Mouse (Mus musculus): ENCODE measurements around the gene Notch1. TPM values are rescaled to one million over a fixed set of nuclear protein-coding genes. Genes with fewer than 3 reads are reported as not detected.

The Notch1 gene
- total RNA-seq (2021), result 10 to 100 TPM; 35.1 to 48.7 TPM
- long read RNA-seq, experiment 1, partial matches to known transcripts, result 0 of 1 reads
- long read RNA-seq, experiment 1, other reads (novel, unspliced or antisense), result 1 of 1 reads
- long read RNA-seq, experiment 2, partial matches to known transcripts, result 2 of 3 reads
- long read RNA-seq, experiment 2, other reads (novel, unspliced or antisense), result 1 of 3 reads

DNA sequence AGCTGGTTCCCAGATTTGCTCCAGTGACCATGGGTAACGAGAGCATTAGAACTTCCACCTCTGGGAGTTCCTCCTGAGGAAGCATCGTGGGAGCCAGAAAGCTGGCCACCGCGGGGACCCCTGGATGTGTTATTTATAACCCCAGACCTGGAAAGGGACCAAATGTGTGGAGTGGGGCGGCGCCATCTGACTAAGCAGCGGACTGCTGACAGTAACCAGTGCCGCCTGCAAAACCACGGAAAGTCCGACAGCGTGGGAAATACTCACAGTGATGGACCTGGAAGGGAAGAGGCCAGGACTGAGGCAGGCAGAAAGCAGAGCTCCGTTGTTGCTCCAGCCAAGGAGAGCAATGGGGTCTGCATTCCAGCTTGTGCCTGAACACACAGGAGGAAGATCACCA, at the start of gene Notch1:
Notch1 (minus strand) TSS at position 389 of the 400 bp plus-strand sequence.
- DNase-seq (ENCODE audit: low spot score in 2 of 2), result no peak

DNA sequence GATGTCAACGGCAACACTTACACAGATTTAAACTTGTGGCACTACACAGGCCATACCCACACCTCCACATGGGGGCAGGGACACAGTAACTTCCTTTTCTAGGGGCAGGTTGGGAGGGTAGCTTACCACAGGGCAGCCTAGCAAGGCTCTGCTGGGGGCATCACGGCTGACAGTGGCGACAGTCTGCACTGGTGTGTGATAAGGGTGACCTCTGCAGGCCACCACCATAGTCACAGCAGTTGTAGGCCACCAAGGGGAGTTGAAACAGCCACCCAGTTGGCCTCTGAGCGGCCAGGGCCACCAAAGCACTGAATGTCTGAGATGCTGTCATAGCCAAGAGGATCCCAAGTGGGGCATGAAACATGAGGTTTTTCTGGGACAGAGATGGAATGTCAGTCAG, 49.8 kb upstream of the Notch1 start:
- DNase-seq (ENCODE audit: low spot score in 2 of 2), result no peak

DNA sequence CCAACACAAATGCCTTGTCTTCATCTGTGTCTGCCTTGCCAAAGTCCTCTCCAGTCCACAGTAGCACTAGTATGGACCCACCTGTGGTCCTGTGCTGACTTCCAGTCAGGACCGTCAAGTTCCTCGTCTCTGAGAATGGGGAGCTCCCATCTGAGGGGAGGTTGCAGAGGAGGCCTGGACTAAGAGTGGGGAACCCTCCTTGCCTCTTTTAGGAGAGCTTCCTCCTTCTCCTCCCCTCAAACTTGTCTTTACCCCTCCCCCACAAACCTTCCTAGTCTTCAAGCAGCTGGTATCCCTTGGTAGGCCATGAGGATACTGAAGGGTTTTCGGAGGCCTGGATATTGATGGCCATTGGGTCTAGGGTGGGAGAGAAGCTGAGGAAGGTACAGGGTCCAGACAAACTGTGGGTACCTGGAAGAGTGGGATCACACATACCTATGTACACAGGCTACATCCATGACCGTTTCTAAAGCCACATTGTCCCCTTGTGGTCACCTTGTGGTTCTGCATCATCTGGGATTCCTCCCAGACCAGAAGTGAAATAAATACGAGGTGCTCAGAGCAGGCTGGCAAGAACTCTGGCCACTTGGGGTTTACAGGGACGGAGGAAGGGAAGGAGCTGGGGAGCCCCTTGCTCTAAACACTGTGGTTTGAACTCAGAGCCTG, 45.0 kb upstream of the Notch1 start:
- DNase-seq (ENCODE audit: low spot score in 2 of 2), result no peak

DNA sequence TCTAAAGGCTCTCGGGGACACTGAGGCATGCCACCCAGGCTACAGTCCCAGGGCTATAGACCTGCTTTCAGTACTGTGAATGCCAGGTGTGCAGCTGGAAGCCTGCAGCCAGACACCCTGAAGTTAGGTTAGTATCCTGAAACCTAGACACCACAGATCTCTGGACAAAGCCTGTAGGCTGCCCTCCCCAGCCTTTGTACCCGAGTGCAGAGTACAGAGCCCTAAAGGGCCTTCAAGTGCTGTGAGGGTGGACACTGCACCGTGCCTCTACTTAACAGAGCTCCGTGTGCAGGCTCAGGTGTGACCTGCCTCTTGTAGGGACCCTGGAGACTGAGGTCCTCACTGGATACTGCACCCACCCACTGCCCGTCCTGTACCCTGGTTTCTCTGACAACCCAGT, 44.0 kb upstream of the Notch1 start:
- DNase-seq (ENCODE audit: low spot score in 2 of 2), result no peak

DNA sequence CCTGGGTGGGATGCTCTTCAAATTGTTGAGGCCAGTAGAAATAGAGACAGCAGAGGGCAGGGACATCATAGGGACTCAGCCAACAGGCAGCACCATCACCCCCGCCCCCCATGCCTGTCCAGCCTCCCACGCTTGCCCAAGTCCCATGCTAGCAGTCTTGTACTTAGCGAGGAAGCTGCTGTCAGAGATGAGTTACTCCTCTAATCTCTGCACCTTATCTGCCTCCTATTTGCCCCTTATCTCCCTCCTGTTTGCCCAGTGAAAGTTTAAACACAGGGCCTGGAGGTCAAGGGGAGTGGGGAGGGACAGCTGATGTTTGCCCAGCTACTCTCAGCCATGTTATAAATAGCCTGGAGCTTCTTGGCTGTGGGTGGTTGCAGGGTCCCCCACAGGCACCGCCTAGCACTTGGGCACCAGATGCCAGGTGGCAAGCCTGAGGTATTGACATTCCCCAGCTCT, 40.1 kb upstream of the Notch1 start:
- DNase-seq (ENCODE audit: low spot score in 2 of 2), result no peak

DNA sequence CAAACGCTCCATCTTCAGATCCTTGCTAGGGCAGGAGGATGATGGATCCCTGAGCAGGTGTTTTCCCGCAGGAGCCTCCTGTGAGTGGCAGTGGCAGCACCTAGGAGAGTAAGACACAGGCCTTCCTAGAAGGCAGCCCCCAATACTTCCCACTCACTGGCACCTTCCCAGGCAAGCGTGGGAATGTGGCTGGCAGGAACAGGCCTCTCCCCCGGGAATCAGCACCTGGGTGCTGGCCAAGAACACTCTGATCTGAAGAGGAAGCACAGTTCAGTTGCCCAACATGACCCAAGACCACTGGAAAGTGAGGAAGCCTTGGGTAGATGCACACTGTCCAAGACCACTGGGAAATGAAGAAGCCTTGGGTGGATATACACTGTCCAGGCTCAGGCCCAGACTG, 38.6 kb upstream of the Notch1 start:
- no peak for DNase-seq (ENCODE audit: low spot score in 2 of 2)

DNA sequence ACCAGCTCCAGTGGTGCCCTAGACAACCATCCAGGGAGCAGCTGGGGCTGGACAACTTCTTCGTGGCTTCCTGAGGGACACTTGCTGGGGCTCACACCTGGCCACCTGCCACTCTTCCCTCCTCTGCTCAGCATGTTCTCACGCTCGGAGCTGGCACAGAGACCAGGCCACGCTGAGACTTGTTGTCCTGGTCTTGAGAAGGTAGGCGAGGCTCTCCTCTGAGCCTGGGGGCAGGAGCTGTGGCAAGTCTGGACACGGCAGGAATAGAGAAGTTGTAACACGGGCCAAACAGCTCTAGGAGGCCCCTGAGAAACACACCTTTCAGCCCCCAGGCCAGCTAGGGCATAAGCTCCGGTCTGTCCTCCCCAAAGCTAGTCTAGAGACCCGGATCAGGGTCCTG, 37.4 kb upstream of the Notch1 start:
- DNase-seq (ENCODE audit: low spot score in 2 of 2), result no peak

DNA sequence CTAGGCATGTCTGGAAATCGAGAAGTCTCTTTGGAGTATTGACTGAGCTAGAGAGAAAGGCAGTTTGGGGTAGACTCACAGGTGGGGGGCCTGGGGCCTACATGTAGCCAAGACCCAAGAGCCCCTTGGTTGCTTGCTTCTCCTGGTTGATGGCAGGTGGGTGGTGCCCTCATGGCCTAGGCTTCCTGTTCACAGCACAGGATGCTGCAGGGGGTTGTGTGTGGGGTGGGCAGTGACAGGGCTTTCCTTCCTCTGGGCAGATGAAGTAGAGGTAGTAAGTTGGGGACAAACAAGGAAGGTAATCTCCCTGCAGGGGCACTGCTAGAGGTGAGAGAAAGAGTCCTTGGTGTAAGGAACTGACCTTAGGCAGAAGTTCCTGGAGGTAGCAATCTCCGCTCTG, 35.6 kb upstream of the Notch1 start:
- no peak for DNase-seq (ENCODE audit: low spot score in 2 of 2)

DNA sequence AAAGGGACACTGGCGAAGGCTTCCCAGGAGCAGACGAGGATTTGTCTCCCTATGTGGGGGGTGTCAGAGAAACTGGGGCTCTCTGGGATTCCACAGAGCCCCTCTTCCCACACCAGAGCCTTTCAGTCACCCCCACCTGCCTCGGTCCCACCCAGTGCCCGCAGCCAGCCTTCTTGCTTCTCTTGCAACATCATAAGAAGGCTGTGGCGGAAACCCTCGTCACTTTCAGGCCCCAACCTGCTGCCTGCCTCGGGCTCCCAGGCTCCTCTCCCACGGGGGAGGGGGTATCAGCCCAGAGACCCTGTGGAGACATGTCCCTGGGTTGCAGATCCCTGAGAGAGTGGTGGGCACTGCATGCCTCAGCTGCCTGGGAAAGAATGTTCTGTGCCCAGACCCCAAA, 35.0 kb upstream of the Notch1 start:
- DNase-seq (ENCODE audit: low spot score in 2 of 2), result no peak

DNA sequence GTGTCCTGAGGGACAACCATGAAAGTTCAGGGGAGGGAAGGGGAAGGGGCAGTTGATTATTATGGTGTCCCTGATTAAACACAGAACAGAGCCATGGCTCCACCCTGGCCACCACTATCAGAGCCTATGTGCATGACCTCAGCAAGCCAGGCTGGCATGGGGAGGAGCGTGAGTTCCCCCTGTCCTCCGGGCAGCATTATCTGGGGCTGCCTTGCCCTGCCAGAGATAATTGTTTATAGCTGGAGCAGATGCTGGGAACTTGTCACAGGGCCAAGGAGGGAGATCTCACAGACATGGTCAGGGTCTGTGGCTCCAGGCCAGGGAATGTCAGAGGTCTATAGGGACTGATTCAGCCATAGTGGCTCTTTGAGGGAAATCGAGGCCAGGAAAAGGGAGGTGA, 34.3 kb upstream of the Notch1 start:
- DNase-seq (ENCODE audit: low spot score in 2 of 2), result no peak

DNA sequence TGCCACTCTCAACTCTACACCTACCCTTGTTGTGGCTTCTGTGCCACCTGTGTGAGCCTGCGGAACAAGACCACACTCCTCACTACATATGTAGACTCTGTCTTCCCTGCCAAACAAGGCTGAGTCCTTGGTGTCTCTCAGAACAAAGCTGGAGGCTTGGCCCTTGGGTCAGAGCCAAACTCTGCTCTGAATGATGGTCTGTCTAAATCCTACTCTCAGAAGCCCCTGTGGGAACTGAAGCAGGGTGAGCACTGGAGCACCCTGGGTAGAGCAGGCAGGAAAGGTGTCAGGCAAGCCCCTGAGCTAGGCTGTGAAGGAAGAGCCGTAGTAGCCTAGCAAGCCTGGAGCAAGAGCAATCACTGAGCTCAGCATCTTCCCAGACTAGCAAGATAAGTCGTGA, 33.7 kb upstream of the Notch1 start:
- no peak for DNase-seq (ENCODE audit: low spot score in 2 of 2)

DNA sequence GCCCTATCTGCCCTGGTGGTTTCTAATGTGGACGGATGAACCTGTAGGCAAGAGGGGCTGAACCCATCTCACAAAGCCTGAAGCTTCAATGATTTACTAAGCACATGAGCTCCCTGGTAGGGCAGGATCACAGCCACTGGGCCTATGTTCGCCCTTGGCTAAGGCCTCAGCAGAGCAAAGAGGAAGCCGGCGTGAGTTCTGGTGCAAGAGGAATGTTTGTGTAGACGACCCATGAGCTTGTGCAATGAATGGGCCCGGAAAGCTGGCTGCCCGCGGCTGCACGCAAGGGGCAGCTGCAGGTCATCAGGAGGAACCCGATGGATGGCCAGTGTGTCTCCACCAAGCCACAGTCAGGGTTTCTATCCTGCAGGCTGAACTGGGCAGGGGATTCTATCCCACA, 33.3 kb upstream of the Notch1 start:
- DNase-seq (ENCODE audit: low spot score in 2 of 2), result no peak

DNA sequence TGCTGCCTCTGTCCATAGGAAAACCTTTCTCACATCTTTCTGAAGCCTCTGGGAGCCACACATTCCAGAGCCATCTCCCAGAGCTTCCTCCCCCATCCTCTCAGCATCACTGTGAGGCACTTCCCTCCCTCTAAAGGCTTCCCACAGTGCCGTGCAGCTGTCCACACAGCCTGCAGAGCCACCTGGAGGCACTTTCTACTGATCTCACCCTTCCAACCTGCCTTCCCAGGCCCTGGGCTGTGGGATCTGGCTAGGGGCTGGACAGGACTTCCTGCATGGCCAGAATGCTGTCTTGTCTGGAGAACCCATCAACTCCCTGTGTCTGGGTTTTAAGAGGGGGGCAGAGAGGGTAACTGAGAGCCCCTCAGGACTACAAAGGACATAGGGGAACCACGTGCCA, 31.0 kb upstream of the Notch1 start:
- DNase-seq (ENCODE audit: low spot score in 2 of 2), result no peak

DNA sequence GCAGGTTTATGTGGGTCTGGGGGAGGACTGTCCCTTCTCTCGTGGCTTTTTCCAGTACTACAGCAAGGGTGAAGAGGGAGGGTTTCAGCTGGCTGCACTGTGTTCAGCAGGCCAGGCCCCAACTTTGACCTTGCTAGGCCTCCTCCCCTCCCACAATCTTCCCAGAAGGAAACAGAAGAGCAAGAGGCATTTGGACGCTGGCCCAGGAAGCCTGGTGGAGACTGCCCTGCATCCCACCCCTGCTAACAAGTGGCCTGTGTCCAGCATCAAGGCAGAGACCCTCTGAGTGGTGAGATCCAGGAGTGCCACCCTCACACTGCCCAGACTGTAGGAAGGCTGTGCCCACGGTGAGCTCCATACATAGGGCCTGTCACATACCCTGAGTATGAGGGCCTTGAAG, 27.8 kb upstream of the Notch1 start:
- DNase-seq (ENCODE audit: low spot score in 2 of 2), result no peak

DNA sequence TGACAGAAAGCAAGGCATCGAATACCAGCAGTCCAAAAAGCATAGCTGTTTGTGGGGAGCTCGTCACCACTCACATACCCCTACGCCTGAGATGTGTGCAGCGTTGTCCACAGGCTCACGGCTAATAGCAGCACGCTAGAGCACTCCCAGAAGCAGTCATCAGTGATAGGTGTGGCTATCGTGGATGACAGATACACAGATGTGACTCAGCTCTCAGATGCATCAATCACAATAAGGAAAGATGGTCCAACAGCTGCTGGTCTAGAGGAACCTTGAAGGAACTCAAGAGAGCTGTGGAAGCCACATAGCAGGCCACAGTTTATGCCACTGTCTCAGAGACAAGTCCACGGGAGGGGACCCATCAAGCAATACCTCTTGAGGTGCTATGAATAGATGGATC, 27.3 kb upstream of the Notch1 start:
- no peak for DNase-seq (ENCODE audit: low spot score in 2 of 2)

DNA sequence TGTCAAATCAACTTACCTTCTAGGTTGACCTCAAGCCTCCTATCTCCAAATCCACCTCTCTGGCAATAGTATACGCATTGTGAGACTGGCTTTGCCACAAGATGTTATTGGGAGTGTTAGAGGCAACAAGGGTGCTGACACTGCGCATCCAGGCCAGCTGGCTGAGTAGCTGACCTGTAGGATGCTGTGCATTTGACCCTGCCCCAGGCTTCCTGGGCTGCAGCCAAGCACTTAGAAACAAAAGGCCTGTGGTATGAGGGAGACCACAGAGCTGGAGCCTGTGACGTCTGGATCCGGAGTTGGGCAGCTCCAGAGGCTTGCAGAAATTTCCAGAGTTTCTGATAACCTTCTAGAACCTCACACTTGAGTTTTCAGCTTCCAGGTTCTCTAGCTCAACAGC, 26.7 kb upstream of the Notch1 start:
- no peak for DNase-seq (ENCODE audit: low spot score in 2 of 2)

DNA sequence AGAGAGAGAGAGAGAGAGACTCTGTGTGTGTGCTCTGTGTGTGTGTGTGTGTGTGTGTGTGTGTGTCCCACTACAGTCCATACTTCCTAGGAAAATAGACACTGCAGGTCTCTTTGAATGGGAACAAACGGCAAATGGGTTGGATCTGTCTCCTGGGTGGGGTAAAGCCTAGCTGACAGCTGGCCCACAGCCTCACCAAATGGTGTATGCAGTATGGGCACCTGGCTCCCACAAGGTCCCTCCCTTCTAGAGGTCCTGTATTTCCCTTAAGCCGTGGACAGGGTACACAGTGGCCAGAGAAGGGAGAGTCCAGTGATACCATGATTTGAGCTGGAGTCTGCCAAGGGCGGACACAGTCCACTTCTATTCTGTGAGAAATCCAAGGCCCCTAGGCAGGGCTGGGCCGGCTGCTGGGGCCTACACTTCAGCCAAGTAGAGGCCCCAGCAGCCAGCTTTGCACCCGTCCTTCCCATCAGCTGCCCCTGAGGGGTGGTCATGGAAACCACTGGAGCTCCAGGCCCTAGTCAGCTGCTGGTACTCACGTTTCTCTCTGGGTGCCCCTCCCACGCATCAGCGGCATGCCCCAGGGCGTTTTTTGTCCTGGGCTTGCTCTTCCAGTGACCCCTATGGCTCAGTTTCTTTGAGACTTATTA, 24.9 kb upstream of the Notch1 start:
- no peak for DNase-seq (ENCODE audit: low spot score in 2 of 2)

DNA sequence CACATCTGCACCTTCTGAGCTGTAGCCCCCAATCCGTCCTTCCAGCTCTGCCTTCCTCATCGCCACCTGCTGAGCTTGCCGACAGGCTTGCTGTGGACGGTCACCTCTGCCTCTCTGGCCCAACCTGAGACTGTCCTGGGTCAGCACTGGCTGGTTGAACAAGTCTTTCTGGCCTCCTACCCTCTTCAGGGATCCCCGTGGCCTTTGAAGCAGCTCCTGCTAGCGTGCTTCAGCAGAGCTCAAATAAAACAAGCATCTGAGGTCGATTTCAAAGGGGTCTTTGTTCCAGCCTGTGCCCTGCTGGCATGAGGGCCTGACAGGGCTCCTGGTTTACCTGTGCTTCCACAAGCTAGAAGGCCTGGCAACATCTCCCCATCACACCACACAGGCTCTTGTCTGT, 24.3 kb upstream of the Notch1 start:
- no peak for DNase-seq (ENCODE audit: low spot score in 2 of 2)

DNA sequence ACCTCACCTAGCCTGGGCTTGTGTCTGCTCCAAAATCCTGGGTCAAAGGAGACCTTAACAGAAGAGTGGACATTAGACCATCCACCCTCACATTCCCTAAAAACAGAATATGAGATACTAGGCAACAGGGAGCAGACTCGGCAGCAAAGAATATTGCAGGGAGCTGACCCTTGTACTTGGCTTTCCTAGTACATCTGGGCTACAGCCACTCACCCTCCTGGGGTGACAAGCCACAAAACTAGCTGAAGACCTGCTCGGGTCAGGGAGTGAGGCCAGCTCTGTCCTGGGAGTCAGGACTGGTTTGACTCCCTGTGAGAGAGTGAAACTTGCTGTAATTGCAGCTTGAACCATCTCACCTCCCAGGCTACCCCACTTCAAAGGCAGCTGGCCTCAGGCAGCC, 23.1 kb upstream of the Notch1 start:
- DNase-seq (ENCODE audit: low spot score in 2 of 2), result no peak

DNA sequence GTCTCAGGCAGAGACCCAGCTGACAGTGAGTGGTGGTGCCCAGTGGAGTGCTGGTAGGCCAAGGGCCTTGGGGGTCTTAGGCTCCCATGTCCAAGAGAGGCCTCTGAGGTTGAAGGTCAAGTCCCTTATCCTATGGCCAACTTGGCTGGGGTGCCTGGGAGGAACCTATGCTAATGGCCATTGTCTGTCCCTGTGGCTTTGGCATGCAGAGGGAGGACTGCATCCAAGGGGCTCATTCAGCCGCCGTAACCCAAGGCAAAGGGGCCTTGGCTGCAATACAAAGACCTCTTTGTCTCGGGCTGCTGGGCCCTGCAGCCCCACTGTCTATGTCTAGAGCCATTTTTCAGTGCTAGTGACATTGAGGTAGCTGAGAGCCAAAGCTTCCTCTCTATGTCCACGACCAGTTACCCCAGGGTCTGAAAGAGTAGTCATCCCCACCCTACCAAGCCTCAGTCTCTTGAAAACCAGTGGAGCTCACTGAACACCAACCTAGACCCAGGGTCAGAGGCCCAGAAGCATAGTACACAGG, 19.1 kb upstream of the Notch1 start:
- DNase-seq (ENCODE audit: low spot score in 2 of 2), result no peak

DNA sequence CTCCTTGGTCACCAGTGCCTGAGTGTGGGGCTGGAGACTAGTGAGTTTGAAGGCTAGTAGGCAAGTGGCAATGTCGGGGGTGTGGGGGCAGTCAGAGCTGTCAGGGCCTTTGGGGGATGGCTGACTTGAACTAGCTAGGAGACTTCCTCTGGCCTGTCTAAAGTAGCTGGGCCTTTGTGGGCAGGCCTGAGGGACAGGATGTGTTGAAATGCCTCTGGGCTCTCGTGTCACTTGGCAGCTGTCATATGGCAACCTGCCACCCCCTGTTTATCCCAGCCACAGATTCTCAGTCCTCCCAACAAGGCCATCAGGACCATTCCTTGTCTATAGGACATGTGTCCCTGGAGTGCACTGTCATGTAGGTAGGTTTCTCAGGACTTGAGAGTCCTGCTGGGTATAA, 18.2 kb upstream of the Notch1 start:
- peak in 1 of 2 experiments; percentile 40 for DNase-seq (ENCODE audit: low spot score in 2 of 2)

DNA sequence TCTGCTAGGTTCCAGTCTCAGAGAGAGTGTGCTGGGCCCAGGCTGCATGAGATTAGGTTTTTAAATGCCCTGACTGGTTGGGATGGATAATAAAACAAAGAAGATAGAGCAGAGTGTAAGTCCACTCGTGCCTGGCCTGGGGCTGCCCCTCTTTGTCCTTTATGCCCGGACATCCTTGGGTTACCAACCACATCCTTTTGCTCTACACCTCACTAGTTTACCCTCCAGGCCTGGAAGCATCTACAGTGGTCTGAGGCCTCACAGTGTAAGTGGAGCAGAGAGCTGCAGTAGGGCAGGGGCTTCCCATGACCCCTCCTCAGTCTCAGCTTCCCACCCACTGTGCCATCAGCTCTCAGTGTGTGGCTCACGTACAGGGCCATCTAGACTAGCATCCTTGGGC, 17.7 kb upstream of the Notch1 start:
- DNase-seq (ENCODE audit: low spot score in 2 of 2), result no peak

DNA sequence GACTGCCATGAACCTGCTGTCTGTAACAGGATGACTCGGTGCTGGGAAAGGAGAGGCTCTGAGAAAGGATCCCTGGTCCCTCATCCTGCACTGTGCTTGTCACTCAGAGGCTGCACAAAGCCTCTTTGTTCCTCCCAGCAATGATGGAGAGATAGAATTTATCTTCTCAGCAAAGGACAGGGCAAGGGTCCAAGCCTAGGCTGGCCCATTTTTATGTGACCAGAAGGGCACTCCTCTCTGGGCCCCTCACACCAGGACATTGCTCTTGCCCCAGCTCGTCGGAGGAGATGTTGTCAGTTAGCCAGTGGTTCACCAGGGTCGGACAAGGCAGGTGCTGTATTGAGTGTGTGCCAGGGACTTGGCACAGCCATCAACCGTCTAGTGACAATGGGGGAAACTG, 16.8 kb upstream of the Notch1 start:
- DNase-seq (ENCODE audit: low spot score in 2 of 2), result no peak

All from adrenal gland, postnatal 4 days (tissue).